ENCODE assay signal across 33 mouse cellular contexts in the genomic region with DNA sequence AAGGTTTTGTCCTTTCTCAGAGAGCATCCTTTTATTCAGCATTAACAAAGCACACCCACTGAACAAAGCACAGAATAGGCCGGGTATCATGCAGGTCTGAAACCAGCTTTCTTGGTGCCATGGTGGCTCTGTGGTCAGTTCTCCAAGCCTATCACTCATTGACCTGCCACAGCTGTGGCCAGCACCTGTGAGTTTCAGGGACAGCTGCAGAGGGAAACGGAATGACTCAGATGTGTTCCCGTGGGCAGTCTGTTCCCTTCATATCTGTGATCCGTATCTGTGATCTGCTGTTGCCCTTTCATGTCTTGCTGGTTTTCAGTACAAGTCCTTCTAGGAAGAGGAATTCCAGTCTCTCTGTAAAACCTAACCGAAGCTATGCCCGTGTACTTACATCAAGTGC. TPM values are rescaled to one million over a fixed set of nuclear protein-coding genes. Genes with fewer than 3 reads are reported as not detected.
DNase-seq lines count a peak whose midpoint lies in the region; ATAC-seq and TF ChIP-seq lines count a peak whose summit lies in the region.
"Had no signal": no experiment of that assay in that cellular context is flagged by ENCODE, and none has a peak within 500 bp of the region (broad histone marks: within the 10 kb centered on the region; RNA-seq: fewer than 3 reads in every experiment).

No protein-coding gene starts in this region.

- DNase-seq in liver, postnatal 0 days, result no peak
- DNase-seq in liver, result no peak
- DNase-seq in A20 (ENCODE audit: low read depth, low spot score), result peak; percentile 39
- DNase-seq in CH12.LX (ENCODE audit: extremely low read depth), result peak; percentile 45
- DNase-seq in spleen, postnatal 14 days (ENCODE audit: low spot score in 2 of 2), result no peak
- DNase-seq in left cerebral cortex, postnatal 25 days (ENCODE audit: low spot score in 2 of 2), result no peak
- DNase-seq: adrenal gland, postnatal 10 days; adrenal gland, postnatal 36 days; cerebellum, adult 11 months; cerebellum, adult 2 months; cerebellum, adult 9-11 months; cerebellum, postnatal 25 days; gastrocnemius, postnatal 10 days; gastrocnemius, postnatal 36 days; heart, postnatal 10 days; heart, postnatal 4 days had no signal

- no peak for TF ChIP-seq EP300 in liver, postnatal 0 days (IDR thresholded peaks at IDR 0.05; ENCODE audit: low read depth)
- TF ChIP-seq EP300 in CH12.LX (IDR thresholded peaks at IDR 0.05; ENCODE audit: low read length), result peak; percentile 88

- dilution Hi-C loops in CH12.LX (cut with MboI; ENCODE audit: extremely low pct_ligation_motif_present, extremely low pct_unique_long_range_greater_than_20kb, low sequenced_read_pairs), result no loop called here

- no peak for TF ChIP-seq RAD21 in CH12.LX (IDR thresholded peaks at IDR 0.05; ENCODE audit: low read depth, low read length)

- 0 out of 2 replicates have a peak, but pooled peaks cover 3% of the 10 kb centered on the region for H3K4me1 ChIP-seq in liver, postnatal 0 days (ENCODE audit: insufficient read depth)
- H3K4me1 ChIP-seq in CH12.LX (ENCODE audit: control insufficient read depth in 1 of 2, insufficient read depth in 2 of 2), result peaks cover 15 to 19% of the 10 kb centered on the region in 2 experiments
- H3K4me1 ChIP-seq: embryonic facial prominence, embryonic 12.5 days; embryonic facial prominence, embryonic 15.5 days; forebrain, embryonic 15.5 days; heart, embryonic 12.5 days; heart, embryonic 15.5 days had no signal

- intact Hi-C loops in left cerebral cortex, postnatal 25 days (cut with DNase I), result no loop called here

- TF ChIP-seq POLR2A in CH12.LX (IDR thresholded peaks at IDR 0.05; ENCODE audit: low read depth, low read length), result no peak

- H3K4me2 ChIP-seq in liver, postnatal 0 days (ENCODE audit: low read depth, low read length), result no peak overlapping the region
- peak overlapping the region; percentile 54; the same call in 1 of the 2 replicates for H3K4me2 ChIP-seq in CH12.LX (ENCODE audit: insufficient read depth, low read depth, poor library complexity, severe bottlenecking)
- H3K4me2 ChIP-seq: embryonic facial prominence, embryonic 12.5 days; embryonic facial prominence, embryonic 15.5 days; forebrain, embryonic 15.5 days; heart, embryonic 12.5 days; heart, embryonic 15.5 days; hindbrain, embryonic 14.5 days had no signal

- no peaks in the 10 kb centered on the region for H3K79me2 ChIP-seq in CH12.LX (replicated peaks; ENCODE audit: control insufficient read depth, extremely low read depth, insufficient read depth, poor library complexity, severe bottlenecking)

- in situ Hi-C loops in CH12.LX (cut with MboI; ENCODE audit: low pct_ligation_motif_present, low pct_unique_long_range_greater_than_20kb, low sequenced_read_pairs), result no loop called here

- no peaks in the 10 kb centered on the region for H3K27me3 ChIP-seq in liver, postnatal 0 days (ENCODE audit: insufficient read depth, low read length)
- no peaks in the 10 kb centered on the region for H3K27me3 ChIP-seq in CH12.LX (replicated peaks)
- H3K27me3 ChIP-seq: embryonic facial prominence, embryonic 15.5 days; forebrain, embryonic 15.5 days; heart, embryonic 15.5 days; Patski had no signal

- TF ChIP-seq CTCF in liver, postnatal 0 days (IDR thresholded peaks at IDR 0.05; ENCODE audit: low read depth), result no peak
- no peak for TF ChIP-seq CTCF in CH12.LX (conservative IDR thresholded peaks at IDR 0.05 in 1 of 2, IDR thresholded peaks at IDR 0.05 in 1 of 2; ENCODE audit: low read depth in 2 of 2, low read length in 2 of 2)

- WGBS in liver, postnatal 0 days (ENCODE audit: insufficient replicate concordance), result 59% methylated on average over 6 of the region's 6 CpGs

- no peak overlapping the region for H3K27ac ChIP-seq in liver, postnatal 0 days (ENCODE audit: low read depth)
- no peak overlapping the region for H3K27ac ChIP-seq in CH12.LX (ENCODE audit: insufficient read depth, low read depth)
- H3K27ac ChIP-seq: embryonic facial prominence, embryonic 12.5 days; embryonic facial prominence, embryonic 15.5 days; forebrain, embryonic 15.5 days; heart, embryonic 15.5 days; hindbrain, embryonic 14.5 days; hindbrain, postnatal 0 days had no signal

- H3K9me3 ChIP-seq in liver, postnatal 0 days (ENCODE audit: low read length), result no peaks in the 10 kb centered on the region
- H3K9me3 ChIP-seq in CH12.LX (replicated peaks; ENCODE audit: low read length), result no peaks in the 10 kb centered on the region
- H3K9me3 ChIP-seq: embryonic facial prominence, embryonic 12.5 days; embryonic facial prominence, embryonic 15.5 days; forebrain, embryonic 15.5 days; G1E; heart, embryonic 12.5 days; heart, embryonic 15.5 days had no signal

- no peaks in the 10 kb centered on the region for H3K36me3 ChIP-seq in liver, postnatal 0 days (replicated peaks; ENCODE audit: insufficient read depth, low read length)
- no peaks in the 10 kb centered on the region for H3K36me3 ChIP-seq in CH12.LX (replicated peaks in 1 of 2; ENCODE audit: control insufficient read depth in 1 of 2, insufficient read depth in 1 of 2, low read length in 1 of 2)
- H3K36me3 ChIP-seq: embryonic facial prominence, embryonic 12.5 days; embryonic facial prominence, embryonic 15.5 days; forebrain, embryonic 15.5 days; G1E; heart, embryonic 12.5 days; heart, embryonic 15.5 days had no signal

- no peak overlapping the region for H3K9ac ChIP-seq in liver, postnatal 0 days (replicated peaks)
- no peak overlapping the region for H3K9ac ChIP-seq in CH12.LX (ENCODE audit: insufficient read depth, low read depth)
- H3K9ac ChIP-seq: embryonic facial prominence, embryonic 12.5 days; embryonic facial prominence, embryonic 15.5 days; forebrain, embryonic 15.5 days; heart, embryonic 12.5 days; heart, embryonic 15.5 days; hindbrain, embryonic 14.5 days had no signal

- peak; percentile 33; the same call in 1 of the 2 replicates for ATAC-seq in liver, postnatal 0 days
- ATAC-seq: forebrain, embryonic 15.5 days; hindbrain, postnatal 0 days; inflammation-experienced regulatory T-cells, adult 6 months; intestine, embryonic 16.5 days; Patski had no signal

- H3K4me3 ChIP-seq in liver, postnatal 0 days (ENCODE audit: low read depth, low read length), result no peak overlapping the region
- no peak overlapping the region for H3K4me3 ChIP-seq in CH12.LX (replicated peaks in 1 of 3; ENCODE audit: low read depth in 2 of 3, low read length in 2 of 3, poor library complexity in 1 of 3)
- H3K4me3 ChIP-seq: embryonic facial prominence, embryonic 12.5 days; embryonic facial prominence, embryonic 15.5 days; forebrain, embryonic 15.5 days; heart, embryonic 12.5 days; heart, embryonic 15.5 days had no signal

TF ChIP-seq in CH12.LX, 34 proteins besides CTCF, POLR2A, EP300 and RAD21 (continues in another document):
- TF ChIP-seq MEF2A (IDR thresholded peaks at IDR 0.05; ENCODE audit: borderline replicate concordance, low read depth, low read length) (0 out of 2 replicates have a peak, but pooled peaks have one; percentile 16), MXI1 (IDR thresholded peaks at IDR 0.05; ENCODE audit: low read depth, low read length) (peak; percentile 12; the same call in 1 of the 2 replicates), SMC3 (IDR thresholded peaks at IDR 0.05; ENCODE audit: low read depth, low read length) (no peak), NELFE (IDR thresholded peaks at IDR 0.05; ENCODE audit: low read depth, low read length) (no peak), GABPA (IDR thresholded peaks at IDR 0.05; ENCODE audit: insufficient replicate concordance, low read depth, low read length) (no peak), HCFC1 (IDR thresholded peaks at IDR 0.05; ENCODE audit: low read depth, low read length) (no peak), TCF12 (IDR thresholded peaks at IDR 0.05; ENCODE audit: low read depth, low read length) (peak; percentile 99), UBTF (IDR thresholded peaks at IDR 0.05; ENCODE audit: low read depth, low read length) (no peak), RCOR1 (conservative IDR thresholded peaks at IDR 0.05; ENCODE audit: low read depth, low read length) (peak; percentile 78), IRF4 (IDR thresholded peaks at IDR 0.05; ENCODE audit: low read depth, low read length) (peak; percentile 87; the same call in 1 of the 2 replicates), MAZ (IDR thresholded peaks at IDR 0.05; ENCODE audit: low read depth, low read length) (0 out of 2 replicates have a peak, but pooled peaks have one; percentile 15), CHD1 (IDR thresholded peaks at IDR 0.05; ENCODE audit: low read depth, low read length) (no peak), POLR2AphosphoS2 (IDR thresholded peaks at IDR 0.05; ENCODE audit: low read depth, low read length) (no peak), NRF1 (IDR thresholded peaks at IDR 0.05; ENCODE audit: low read depth, low read length) (no peak), MYC (IDR thresholded peaks at IDR 0.05; ENCODE audit: low read depth, low read length) (0 out of 2 replicates have a peak, but pooled peaks have one; percentile 18), ZC3H11A (IDR thresholded peaks at IDR 0.05; ENCODE audit: low read depth, low read length) (no peak), JUND (conservative IDR thresholded peaks at IDR 0.05; ENCODE audit: low read depth, low read length) (peak; percentile 51; the same call in 1 of the 2 replicates), ELF1 (IDR thresholded peaks at IDR 0.05; ENCODE audit: low read depth, low read length) (no peak), ETS1 (conservative IDR thresholded peaks at IDR 0.05; ENCODE audit: low read depth, low read length) (peak; percentile 30; the same call in 1 of the 2 replicates), E2F4 (IDR thresholded peaks at IDR 0.05; ENCODE audit: insufficient replicate concordance, low read depth, low read length) (no peak), TBP (conservative IDR thresholded peaks at IDR 0.05; ENCODE audit: low read depth, low read length) (no peak)

RNA-seq across cellular contexts. Expression of a gene that starts 10.2 kb away (rescaled TPM):
- polyA plus RNA-seq in liver, postnatal 0 days (2015; fragmentation: Nextera tagmentation; extraction: Ambion mirVana), result 0.52 and 0.53 TPM in 2 replicates
- total RNA-seq in CH12.LX (2012; rRNA removed), result 0.08 TPM in 1 of 2 replicates, not detected in the other
- not detected in 2 replicates for total RNA-seq in CH12.LX (2014; rRNA removed)
- 0.24 TPM in 1 of 2 replicates, not detected in the other for polyA plus RNA-seq in CH12.LX (2012; ENCODE audit: insufficient read length, low read depth)
- 1 to 10 TPM; 1.3 to 1.7 TPM for total RNA-seq in left cerebral cortex, postnatal 25 days (2021)

RNA-seq across cellular contexts. Expression of a gene that starts 27.1 kb away (rescaled TPM):
- 54.5 and 55.5 TPM in 2 replicates for polyA plus RNA-seq in liver, postnatal 0 days (2015; fragmentation: Nextera tagmentation; extraction: Ambion mirVana)
- total RNA-seq in CH12.LX (2012; rRNA removed) (35.4 and 39.0 TPM in 2 replicates), CH12.LX (2014; rRNA removed) (57.1 and 59.6 TPM in 2 replicates)
- polyA plus RNA-seq in CH12.LX (2012; ENCODE audit: insufficient read length, low read depth), result 73.5 and 78.7 TPM in 2 replicates
- total RNA-seq in left cerebral cortex, postnatal 25 days (2021), result 10 to 100 TPM; 26.1 to 27.3 TPM

RNA-seq across cellular contexts. Expression of a gene that starts 59.8 kb away (rescaled TPM):
- polyA plus RNA-seq in liver, postnatal 0 days (2015; fragmentation: Nextera tagmentation; extraction: Ambion mirVana), result not detected in 2 replicates
- total RNA-seq in CH12.LX (2012; rRNA removed) (not detected in 2 replicates), CH12.LX (2014; rRNA removed) (not detected in 2 replicates)
- polyA plus RNA-seq in CH12.LX (2012; ENCODE audit: insufficient read length, low read depth), result not detected in 2 replicates
- not detected for total RNA-seq in left cerebral cortex, postnatal 25 days (2021)
- total RNA-seq: adrenal gland, adult 18-20 months; adrenal gland, postnatal 10 days; adrenal gland, postnatal 36 days; common myeloid progenitor, adult 5-6 weeks; gastrocnemius, postnatal 10 days; gastrocnemius, postnatal 36 days; granulocyte monocyte progenitor cell, adult 5-6 weeks; heart, adult 8-10 months; heart, postnatal 10 days; heart, postnatal 4 days; hindbrain, postnatal 0 days had no signal
- polyA plus RNA-seq: cerebellum, adult 2 months; embryonic facial prominence, embryonic 12.5 days; embryonic facial prominence, embryonic 15.5 days; forebrain, embryonic 11.5 days; forebrain, embryonic 15.5 days; G1E; heart, embryonic 12.5 days; heart, embryonic 15.5 days; hindbrain, embryonic 11.5 days; hindbrain, embryonic 14.5 days; hindbrain, postnatal 0 days; inflammation-experienced regulatory T-cells, adult 6 months; intestine, embryonic 16.5 days; Patski had no signal

Comparison
In these comparisons a context has a peak if more than half of its experiments do, and no peak if none do; other contexts are left out.
1. DNase-seq: peak in A20 (single experiment) and CH12.LX (single experiment); none in liver, postnatal 0 days (single experiment), liver (single experiment), spleen, postnatal 14 days (0 of 2) and left cerebral cortex, postnatal 25 days (0 of 2).